Mouse (Mus musculus) megakaryocyte progenitor cell, adult 5-6 weeks (primary cell): Measurements from ENCODE around the gene Dstyk. TPM values are rescaled to one million over a fixed set of nuclear protein-coding genes. Genes with fewer than 3 reads are reported as not detected.
"Not testable (repeated sequence)": the region's sequence is repeated elsewhere in the genome, so short reads cannot be mapped to it uniquely, and the experiment has no call there.

Source experiments
- ATAC-seq: replicated peaks from 2 replicates; pipeline ENCODE4 v1.8.0; 2016; ENCODE audit warnings: mild to moderate bottlenecking, moderate TSS enrichment, inconsistent platforms; ENCODE audit not compliant: poor library complexity
- total RNA-seq, 2 experiments: library from RNA; stranded (forward) in 1 of 2; stranded (reverse) in 1 of 2; fragments of 157-497, 149-512 nt in 1 of 2; fragments of 200-1000 nt in 1 of 2; gene quantifications; 2 replicates each; pipeline versions ENCODE4 v1.2.3 to v1.2.4; 2015 to 2017

The Dstyk gene
- total RNA-seq, 2 experiments from 2014 or later = 16.0 to 20.1 TPM

- no peak for ATAC-seq
These were observed 19.1 kb downstream of the Dstyk start for GRCm38 (mm10) chr1:132436320-132436958.

DNA sequence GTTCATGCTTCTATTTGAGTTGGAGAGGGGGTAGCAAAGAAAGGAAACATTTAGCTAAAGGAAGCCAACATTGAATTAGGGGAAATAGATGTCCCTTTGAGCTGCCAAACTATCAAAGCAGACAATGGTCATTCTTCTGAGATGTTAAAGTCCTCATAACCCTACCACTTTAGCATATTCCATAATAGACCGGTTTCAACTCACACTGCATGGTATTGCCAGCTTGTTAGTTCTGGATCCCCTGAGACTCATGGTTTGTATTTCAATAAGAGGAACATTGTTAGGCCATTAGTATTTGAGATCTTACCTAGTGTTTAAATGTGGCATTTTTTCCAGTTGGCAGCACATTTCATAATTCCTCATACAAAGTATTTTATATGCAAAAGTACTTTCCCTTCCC lies 19.6 kb downstream of the Dstyk start:
- no peak for ATAC-seq

GRCm38 (mm10) chr1:132437389-132437788 lies 20.0 kb downstream of the Dstyk start:
- ATAC-seq = peak; percentile 64

GRCm38 (mm10) chr1:132440896-132441435 lies 23.6 kb downstream of the Dstyk start:
- no peak for ATAC-seq

DNA sequence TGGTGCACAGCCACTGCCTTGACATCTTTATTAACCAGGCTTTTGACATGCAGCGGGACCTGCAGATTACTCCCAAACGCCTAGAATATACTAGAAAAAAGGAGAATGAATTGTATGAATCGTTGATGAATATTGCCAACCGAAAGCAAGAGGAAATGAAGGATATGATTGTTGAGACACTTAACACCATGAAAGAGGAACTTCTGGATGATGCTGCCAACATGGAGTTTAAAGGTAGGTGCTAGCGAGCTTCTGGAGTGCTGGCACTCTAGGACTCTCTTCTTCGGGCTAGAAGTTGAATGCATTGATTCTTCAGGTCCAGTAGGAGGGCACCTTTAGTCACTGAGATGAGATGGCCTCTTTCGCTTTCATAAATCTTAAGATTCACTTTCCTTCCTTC lies 32.4 kb downstream of the Dstyk start:
- 0 out of 2 replicates have a peak, but pooled peaks have one; percentile 55 for ATAC-seq

DNA sequence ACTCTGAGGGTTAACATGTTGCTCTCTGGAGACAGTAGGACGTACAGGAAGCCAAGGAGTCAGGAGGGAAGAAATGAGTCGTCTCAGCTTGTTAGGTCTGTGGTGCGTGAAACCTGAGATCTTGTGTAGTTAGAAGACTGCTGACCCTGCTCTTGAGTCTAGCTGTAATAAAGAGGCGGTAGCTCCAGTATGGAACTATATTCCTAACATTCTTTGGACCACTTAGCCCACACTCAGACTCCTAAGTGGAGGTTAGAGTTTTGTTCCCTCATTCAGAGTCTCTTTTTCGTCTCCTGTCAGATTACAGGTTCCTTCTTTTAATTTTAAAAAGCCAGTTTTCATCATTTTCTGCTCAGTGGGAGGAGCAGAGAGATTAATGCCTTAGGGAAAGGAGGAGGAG lies 47.3 kb downstream of the Dstyk start:
- ATAC-seq = no peak

- ATAC-seq = no peak
These were observed 51.6 kb downstream of the Dstyk start for GRCm38 (mm10) chr1:132468926-132469325.

DNA sequence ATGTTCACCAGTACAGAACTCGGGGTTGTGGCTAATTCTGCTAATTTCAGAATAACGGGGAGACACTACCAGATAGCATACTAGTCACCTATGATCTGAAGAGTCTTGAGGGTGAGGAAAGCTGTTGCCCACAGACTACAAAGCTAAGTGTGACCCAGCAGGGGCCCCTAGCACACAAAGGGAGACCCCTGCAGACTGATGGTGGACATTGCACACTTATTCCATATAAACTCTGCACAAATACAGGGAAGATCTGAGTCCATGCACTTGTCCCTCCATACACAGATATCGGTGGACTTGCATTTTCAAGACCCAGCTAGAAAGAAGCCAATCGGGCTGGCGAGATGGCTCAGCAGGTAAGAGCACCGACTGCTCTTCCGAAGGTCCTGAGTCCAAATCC lies 52.2 kb downstream of the Dstyk start:
- ATAC-seq = peak; percentile 48; the same call in 1 of the 2 replicates

DNA sequence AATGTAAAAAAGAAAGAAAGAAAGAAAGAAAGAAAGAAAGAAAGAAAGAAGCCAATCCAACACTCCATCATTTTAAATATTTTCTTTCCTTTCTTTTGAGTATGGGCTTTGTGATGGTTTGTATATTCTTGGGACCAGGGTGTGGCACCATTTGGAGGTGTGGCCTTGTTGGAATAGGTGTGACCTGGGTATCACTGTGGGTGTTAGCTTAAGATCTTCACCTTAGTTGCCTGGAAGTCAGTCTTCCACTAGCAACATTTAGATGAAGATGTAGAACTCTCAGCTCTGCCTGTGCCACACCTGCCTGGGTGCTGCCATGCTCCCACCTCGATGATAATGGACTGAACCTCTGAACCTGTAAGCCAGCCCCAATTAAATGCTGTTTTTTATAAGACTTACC lies 52.7 kb downstream of the Dstyk start:
- ATAC-seq = not testable (repeated sequence)

GRCm38 (mm10) chr1:132471032-132471431 lies 53.7 kb downstream of the Dstyk start:
- ATAC-seq = no peak

DNA sequence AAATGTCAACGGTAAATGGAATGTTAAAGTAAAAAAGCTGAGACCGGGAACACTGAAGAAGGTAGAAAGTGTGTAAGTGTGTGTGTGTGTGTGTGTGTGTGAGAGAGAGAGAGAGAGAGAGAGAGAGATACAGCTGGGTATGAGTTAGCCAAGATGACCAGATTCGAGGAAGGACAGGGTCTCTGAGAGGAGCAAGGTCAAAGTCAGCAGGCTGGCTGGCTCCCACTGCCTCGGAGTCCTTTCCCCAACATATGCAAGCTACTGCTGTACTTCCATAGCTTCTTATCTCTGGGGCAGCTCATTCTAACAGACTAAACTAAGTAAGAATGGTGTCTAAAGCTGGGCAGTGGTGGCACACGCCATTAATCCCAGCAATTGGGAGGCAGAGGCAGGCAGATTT lies 54.1 kb downstream of the Dstyk start:
- no peak for ATAC-seq

DNA sequence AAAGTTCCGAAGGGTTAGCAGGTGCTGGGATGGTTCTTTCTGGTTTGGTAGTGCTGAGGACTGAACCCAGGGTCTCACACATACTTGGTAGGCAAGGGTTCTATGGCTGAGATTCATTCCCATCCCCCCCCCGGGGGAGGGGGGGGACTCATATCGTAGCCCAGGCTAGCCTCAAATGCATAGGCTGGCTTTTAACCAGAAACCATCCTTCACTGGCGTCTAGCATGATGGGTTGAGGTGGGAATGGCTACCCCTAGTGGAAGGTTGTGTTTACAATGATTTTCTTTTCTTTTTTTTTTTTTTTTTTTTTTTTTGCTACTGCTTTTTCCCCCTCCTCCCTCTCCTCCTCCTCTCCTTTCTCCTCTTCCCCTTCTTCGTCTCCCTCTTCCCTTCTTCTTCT lies 55.2 kb downstream of the Dstyk start:
- ATAC-seq = peak; percentile 29

GRCm38 (mm10) chr1:132474496-132474895 lies 57.1 kb downstream of the Dstyk start:
- ATAC-seq = no peak

GRCm38 (mm10) chr1:132476575-132476927 lies 59.2 kb downstream of the Dstyk start:
- ATAC-seq = peak; percentile 29

DNA sequence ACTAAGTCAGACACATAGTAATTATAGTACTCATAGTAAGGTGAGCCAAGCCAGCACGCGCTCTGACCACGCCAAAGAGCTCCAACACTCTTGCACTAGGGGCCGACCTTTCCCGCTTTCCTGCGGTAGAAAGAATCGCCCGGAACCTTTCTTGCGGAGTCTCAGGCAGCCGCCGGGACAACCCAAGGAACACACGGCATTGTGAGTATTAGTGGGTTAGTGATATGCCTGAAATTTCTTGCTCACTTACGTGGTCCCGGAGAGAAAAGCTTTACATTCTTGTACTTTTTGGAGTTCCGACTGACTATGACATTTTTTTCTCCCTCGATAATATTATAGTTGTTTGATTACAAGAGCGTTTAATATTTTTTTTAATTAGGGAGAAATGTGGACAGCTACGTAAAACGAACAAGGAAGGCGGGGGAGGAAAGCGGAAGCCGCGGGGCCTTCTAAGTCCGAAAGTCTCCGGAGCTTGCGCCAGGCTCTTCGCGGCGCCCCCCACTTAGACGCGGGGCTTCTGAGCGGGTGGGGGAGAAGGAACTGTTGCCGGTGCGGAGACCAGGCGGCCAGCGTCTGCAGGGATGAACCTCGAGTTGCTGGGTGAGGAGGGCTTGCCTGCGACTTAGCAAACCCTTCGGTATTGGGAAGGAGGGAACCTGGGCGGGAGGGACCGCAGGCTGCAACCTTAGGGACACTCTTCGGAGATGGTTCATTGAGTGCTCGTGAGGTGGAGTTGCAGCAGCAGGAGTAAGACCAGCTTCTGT lies 59.8 kb downstream of the Dstyk start, which contains the start of gene Rbbp5:
Gene Rbbp5 (plus strand): TSS at position 438 of the 764 bp plus-strand sequence.
- peak; percentile 93 for ATAC-seq

DNA sequence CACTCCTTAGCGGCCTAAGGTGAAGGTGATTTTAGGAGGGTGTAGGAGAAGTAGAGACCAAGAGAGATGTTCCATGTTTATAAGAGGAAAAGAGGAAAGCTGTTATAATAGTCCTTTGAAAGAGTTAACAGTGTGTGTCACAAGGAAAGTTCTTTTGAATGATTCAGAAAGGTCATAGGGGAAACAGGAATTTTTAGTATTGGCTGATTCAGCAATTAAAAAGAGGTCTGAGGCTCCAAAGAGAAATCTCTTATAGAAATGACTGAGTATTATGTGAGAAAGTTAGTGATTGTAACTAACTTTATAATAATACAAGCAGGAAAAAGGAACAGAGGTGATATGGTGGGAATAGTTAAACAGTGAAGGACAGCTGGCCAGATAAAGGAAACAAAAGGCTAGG lies 62.1 kb downstream of the Dstyk start:
- ATAC-seq = no peak

DNA sequence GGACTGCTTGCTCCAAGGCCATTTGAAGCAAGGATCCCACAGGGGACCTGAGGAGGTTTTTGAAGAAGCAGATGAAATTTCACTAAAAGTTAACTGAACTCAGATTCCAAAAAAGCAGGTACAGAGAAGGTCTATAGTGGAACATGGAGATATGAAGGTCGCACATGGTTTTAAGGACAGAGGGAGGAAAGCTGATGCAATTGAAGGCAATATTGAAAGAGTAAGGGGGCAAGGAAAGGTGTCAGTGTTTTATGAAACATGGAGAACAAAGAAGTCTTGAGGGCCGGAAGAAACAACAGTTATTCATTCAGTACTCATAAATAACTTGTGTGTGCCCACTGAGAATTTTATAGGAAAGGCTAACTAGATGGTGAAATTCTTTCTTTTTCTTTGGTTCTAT lies 64.3 kb downstream of the Dstyk start:
- no peak for ATAC-seq

DNA sequence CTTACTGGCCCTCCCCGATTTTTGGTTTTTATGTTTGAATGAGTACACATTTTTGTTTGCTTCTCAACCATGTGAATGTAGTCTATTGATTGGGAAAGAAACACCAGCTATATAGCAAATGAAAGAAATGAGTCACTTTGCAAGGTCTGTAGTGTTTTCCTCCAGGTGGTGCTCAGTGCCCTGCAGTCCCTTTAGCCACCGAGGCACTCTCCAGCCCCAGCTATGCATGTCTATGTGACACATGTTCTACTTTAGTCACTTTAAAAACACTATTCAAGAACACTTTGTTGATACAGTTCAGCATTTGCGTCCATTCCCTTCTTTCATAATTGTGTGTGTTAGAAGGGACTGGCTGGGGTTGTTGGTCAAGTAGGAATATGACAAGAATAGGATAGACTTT lies 65.9 kb downstream of the Dstyk start:
- no peak for ATAC-seq

GRCm38 (mm10) chr1:132483759-132484158 lies 66.4 kb downstream of the Dstyk start:
- no peak for ATAC-seq

DNA sequence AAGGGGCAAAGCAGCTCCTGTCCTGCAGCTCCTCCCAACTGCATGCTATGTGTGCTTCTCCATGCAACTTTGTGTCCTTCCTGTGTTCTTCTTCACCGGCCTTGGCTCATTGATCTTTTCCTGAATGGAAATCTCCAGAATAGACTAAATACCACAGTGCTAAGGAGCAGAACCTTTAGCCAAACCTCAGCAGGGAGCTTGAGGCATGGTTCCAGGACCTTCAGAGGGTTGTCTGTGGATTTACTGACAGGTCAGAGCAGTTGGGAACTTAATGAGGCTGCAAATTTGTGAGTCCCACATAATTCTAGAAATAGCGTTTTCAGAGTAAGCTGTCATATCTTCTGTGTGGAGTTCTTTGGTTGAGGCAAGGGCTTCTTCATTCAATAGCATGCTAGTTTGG lies 83.2 kb downstream of the Dstyk start:
- ATAC-seq = no peak

GRCm38 (mm10) chr1:132505155-132505554 lies 87.8 kb downstream of the Dstyk start:
- ATAC-seq = no peak

DNA sequence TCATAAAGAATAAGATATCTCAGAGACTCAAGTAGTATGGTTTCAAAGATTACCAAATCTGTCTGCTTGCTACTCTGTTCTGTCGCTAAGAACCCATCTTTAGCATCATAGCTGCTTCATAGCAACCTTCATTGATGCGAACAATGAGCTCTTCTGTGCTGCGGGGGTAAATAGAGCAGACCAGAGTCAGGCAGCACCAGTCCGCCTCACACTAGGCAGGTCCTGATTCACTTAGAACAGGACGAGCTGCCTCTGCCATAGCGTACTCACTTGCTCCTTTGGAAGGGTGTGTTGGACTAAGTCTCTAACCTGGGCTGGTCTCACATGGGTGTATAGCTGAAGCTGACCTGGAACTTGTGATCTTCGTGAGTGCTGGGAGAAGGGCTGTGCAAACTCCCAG lies 88.7 kb downstream of the Dstyk start, which contains the start of gene Tmem81:
Gene Tmem81 (plus strand): TSS at position 173 of the 400 bp plus-strand sequence.
- ATAC-seq = no peak
